Mouse (Mus musculus) thymus, postnatal 4 days (tissue): Measurements from ENCODE around the gene Olfr934.

Experiments
- DNase-seq: peaks from one replicate; pipeline ENCODE4 v3.0.0; 2021

The Olfr934 gene

DNA sequence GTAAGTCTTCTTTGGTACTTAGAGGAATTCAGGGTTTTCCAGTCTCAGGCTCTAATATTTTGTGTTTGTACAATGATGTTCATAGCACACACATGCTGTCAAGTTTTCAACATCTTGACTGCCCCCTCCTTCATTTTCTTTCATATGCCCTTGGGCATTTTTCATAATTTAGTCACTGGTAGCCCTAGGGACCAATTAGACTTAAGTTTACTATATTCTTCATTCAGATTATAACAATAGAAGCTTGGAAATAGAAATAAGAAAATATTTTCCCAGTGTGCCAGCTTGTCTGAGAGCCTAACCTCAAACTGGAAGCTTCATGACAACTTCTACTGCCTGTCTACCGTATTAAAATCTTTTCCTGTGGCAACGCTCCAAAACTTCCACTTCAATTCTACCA, at the start of gene Olfr934:
Gene Olfr934, minus strand, starts transcription at position 101 of the 400 bp plus-strand sequence.
- DNase-seq, result no peak

DNA sequence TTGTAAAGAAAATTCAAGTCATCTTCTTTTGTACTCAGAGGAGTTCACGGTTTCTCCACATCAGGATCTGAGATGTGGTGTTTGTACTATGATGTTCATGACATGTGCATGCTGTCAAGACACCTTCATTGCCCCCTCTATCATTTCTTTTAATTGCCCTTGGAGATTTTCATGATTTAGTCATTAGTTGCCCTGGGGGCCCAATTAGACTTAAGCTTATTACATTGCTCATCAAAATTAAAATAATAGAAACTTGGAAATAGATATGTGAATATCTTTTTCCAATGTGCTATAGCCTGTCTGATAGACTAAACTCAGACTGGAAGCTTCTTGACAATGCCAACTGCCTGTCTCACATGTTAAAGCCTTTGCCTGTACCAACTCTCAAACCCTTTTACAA, 35.2 kb upstream of the Olfr934 start, which contains the start of gene Olfr146:
Gene Olfr146, minus strand, starts transcription at position 101 of the 400 bp plus-strand sequence.
- DNase-seq, result no peak

DNA sequence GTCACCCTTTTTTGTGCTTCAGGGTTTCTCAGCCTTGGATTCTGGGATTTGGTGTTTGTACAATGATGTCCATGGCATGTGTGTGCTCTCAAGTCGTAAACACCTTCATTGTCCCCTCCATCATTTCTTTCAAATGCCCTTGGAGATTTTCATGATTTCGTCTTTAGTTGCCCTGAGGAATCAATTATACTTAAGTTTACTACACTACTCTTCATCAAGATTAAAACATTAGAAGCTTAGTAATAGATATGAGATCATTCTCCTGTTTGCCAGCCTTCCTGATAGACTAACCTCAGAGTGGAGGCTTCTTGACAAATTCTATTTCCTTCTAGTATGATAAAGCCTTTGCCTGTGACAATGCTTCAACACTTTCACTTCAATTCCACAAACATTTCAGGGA, 11.5 kb upstream of the Olfr934 start, which contains the start of gene Olfr935:
Gene Olfr935, minus strand, starts transcription at position 101 of the 400 bp plus-strand sequence.
- no peak for DNase-seq

DNA sequence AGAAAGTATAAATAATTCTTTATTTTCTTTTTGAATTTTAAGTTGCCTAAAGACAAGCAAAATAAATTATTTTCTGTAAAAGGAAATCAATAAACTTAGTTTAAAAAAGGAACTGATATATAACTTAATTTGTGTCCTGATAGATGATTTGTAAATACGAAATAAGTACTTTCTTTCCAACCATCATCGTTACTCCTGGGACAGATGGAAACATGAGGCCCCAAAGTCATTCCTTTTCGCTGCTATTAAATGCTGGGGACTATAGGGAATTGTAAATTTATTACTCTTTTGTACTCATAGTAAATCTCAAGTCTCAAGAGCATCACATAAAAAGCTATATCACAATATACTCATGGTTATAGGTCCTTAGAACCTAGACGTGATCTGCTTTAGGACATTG, 16.1 kb downstream of the Olfr934 start, which contains the start of gene Olfr933:
Gene Olfr933, plus strand, starts transcription at position 301 of the 400 bp plus-strand sequence.
- no peak for DNase-seq

DNA sequence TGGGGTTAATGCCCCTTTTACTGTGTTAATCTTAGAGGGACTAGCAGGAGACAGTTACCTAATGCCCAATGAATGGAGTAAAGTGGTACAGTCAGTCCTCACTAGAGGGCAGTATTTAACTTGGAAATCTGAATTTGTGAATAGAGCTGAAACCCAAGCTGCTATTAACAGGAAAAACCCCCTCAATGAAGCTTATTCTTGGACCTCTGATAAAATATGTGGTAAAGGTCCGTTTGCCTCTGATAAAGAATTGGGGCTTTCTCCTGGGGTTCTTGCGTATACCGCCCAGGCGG, 34.0 kb downstream of the Olfr934 start:
- no peak for DNase-seq

DNA sequence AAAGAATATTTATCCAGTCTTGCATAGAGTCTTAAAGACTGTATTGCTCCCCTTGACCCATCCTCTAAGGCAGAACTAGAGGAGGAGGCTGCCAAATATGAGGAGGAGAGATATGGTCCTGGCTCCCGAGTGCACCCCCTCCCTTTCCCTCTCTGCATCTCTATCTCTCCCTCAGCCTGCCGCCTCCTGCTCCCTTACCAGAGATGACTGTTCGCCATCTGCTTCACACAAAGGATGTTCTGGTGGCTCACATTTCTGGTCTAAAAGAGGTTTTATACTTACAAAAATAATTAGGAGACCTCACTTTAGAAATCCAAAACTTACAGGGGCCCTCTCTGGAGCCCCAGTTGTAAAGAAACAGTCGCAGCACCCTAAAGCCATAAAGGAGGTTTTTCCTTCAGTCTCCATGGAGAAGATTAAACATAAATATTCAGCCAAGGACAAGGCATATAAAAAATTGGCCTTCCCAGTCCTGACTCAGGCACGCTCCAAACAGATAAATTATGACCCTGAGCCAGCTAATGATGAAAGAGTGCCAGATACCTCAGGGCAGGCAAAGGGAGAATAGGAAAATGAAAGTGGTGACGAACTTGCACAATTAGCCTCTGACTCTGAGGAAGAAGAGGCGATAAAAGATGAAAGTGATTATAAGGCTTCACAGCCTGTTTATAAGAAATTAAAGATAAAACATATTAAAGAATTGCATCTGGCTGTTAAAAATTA, 34.6 kb downstream of the Olfr934 start:
- DNase-seq, result no peak
